Mouse (Mus musculus) splenic B cell, adult 2 months (primary cell): ENCODE measurements around the gene Vmn1r123.
"Not testable (repeated sequence)": the region's sequence is repeated elsewhere in the genome, so short reads cannot be mapped to it uniquely, and the experiment has no call there.

ENCODE experiments used
- DNase-seq: peaks from one replicate; pipeline ENCODE4 v3.0.0-alpha.2; 2011; ENCODE audit warnings: low read depth, low spot score
- H3K27me3 ChIP-seq: 2 replicates; pipeline ENCODE4 v1.6.1; 2012; ENCODE audit warnings: mild to moderate bottlenecking, low read length, moderate library complexity, mixed read lengths; ENCODE audit not compliant: control insufficient read depth, poor library complexity, insufficient read depth, severe bottlenecking
- H3K36me3 ChIP-seq: 2 replicates; pipeline ENCODE4 v1.6.1; 2012; ENCODE audit warnings: mild to moderate bottlenecking, low read length, moderate library complexity, mixed read lengths; ENCODE audit not compliant: control insufficient read depth, poor library complexity, insufficient read depth, severe bottlenecking

Gene Vmn1r123

GRCm38 (mm10) chr7:21161885-21162284, at the start of gene Vmn1r123:
Gene Vmn1r123, plus strand, starts transcription at chr7:21162185.
- H3K27me3 ChIP-seq, DNase-seq, H3K36me3 ChIP-seq: not testable (repeated sequence)

DNA sequence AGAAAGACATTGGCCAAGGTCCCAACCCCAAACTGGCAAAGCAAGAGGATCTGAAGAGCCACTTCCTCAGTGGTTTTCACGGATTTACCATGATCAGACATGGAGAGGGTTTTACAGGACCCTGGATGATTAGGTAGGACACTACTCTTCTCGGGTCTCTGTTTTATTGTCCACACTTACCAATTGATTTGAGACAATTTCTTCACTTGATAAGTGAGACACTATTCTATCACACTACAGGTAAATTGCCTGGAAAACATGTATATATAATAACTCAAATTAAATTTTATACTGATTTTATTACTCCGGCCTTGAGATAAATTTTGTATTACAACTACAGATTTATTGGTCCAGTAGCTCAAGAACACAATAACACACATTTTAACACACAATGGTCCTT, 28.0 kb upstream of the Vmn1r123 start, which contains the start of gene Vmn1r122:
Vmn1r122 (minus strand) TSS at position 101 of the 400 bp plus-strand sequence.
- H3K27me3 ChIP-seq, DNase-seq, H3K36me3 ChIP-seq: not testable (repeated sequence)

DNA sequence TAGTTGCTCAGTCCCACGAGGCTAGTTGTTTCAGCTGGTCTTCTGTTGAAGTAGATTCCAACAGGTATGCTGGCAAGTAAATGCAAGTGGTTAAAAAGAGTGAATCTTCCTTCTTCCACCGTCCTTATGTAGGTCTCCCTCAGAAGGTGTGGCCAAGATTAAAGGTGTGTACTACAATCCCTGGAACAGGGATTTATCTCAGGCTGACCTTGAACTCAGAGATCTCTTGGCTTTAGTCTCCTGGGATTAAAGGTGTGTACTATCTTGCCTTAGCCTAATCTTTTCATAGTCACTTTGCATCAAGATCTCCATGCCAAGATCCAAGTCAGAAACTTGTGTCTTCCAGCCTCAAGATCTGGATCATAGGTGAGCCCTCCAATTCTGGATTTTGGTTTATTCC, 28.3 kb downstream of the Vmn1r123 start, which contains the start of gene Gm5157:
Gm5157 (minus strand) TSS at position 101 of the 400 bp plus-strand sequence.
- not testable (repeated sequence) for H3K27me3 ChIP-seq, DNase-seq, H3K36me3 ChIP-seq
